8 mouse cellular contexts compared by ENCODE assay signal in genomic region chr10:87860181-87861103, GRCm38 (mm10). TPM values are rescaled to one million over a fixed set of nuclear protein-coding genes. Genes with fewer than 3 reads are reported as not detected.
A peak's percentile ranks its signal among the peaks of the same experiment; 100 is the strongest.
DNase-seq lines count a peak whose midpoint lies in the region; ATAC-seq lines count a peak whose summit lies in the region.

No protein-coding gene starts in this region.

- peak overlapping the region; percentile 51 for H3K4me3 ChIP-seq in embryonic facial prominence, embryonic 14.5 days (ENCODE audit: low read depth, low read length)
- H3K4me3 ChIP-seq in heart, embryonic 16.5 days (ENCODE audit: low read length), result peak overlapping the region; percentile 69
- H3K4me3 ChIP-seq in midbrain, embryonic 10.5 days, result peak overlapping the region; percentile 58

- peaks cover 36% of the 10 kb centered on the region for H3K4me1 ChIP-seq in embryonic facial prominence, embryonic 14.5 days (ENCODE audit: control insufficient read depth, insufficient read depth, low read length)
- peaks cover 34% of the 10 kb centered on the region for H3K4me1 ChIP-seq in heart, embryonic 16.5 days (ENCODE audit: control insufficient read depth, insufficient read depth, low read length)
- H3K4me1 ChIP-seq in midbrain, embryonic 10.5 days, result peaks cover 40% of the 10 kb centered on the region

- H3K27me3 ChIP-seq in embryonic facial prominence, embryonic 14.5 days (replicated peaks; ENCODE audit: control insufficient read depth, insufficient read depth, low read length), result no peaks in the 10 kb centered on the region
- H3K27me3 ChIP-seq in heart, embryonic 16.5 days (ENCODE audit: control insufficient read depth, insufficient read depth, low read length), result no peaks in the 10 kb centered on the region
- H3K27me3 ChIP-seq in midbrain, embryonic 10.5 days (ENCODE audit: low read depth, poor library complexity, severe bottlenecking), result peaks cover 46% of the 10 kb centered on the region

- H3K9ac ChIP-seq in embryonic facial prominence, embryonic 14.5 days (ENCODE audit: low read depth, low read length), result peak overlapping the region; percentile 80
- H3K9ac ChIP-seq in heart, embryonic 16.5 days (ENCODE audit: low read length), result peak overlapping the region; percentile 79

- peak; percentile 8 for DNase-seq in right cerebral cortex, postnatal 14 days
- no peak for DNase-seq in right cerebral cortex, postnatal 36 days (ENCODE audit: low spot score in 2 of 2)
- DNase-seq in embryonic facial prominence, embryonic 14.5 days (ENCODE audit: low spot score), result peak; percentile 84
- DNase-seq in kidney, postnatal 14 days, result peak; percentile 51
- DNase-seq in midbrain, embryonic 10.5 days (ENCODE audit: low spot score), result peak; percentile 67
- DNase-seq in left cerebral cortex, postnatal 4 days, result no peak

- peak; percentile 23; the same call in 1 of the 2 replicates for ATAC-seq in embryonic facial prominence, embryonic 14.5 days (ENCODE audit: low read depth)
- ATAC-seq in heart, embryonic 16.5 days (replicated peaks; ENCODE audit: extremely low read depth, insufficient read depth, low FRiP score), result 0 out of 2 replicates have a peak, but pooled peaks have one; percentile 43
- ATAC-seq in erythroblast, adult 5-6 weeks (replicated peaks; ENCODE audit: low FRiP score, poor library complexity, severe bottlenecking), result no peak

- peaks cover 6% of the 10 kb centered on the region; the same call in 1 of the 2 replicates for H3K9me3 ChIP-seq in embryonic facial prominence, embryonic 14.5 days (ENCODE audit: control insufficient read depth, low read length)
- H3K9me3 ChIP-seq in heart, embryonic 16.5 days (replicated peaks; ENCODE audit: control insufficient read depth, low read length), result peaks cover 3% of the 10 kb centered on the region
- no peaks in the 10 kb centered on the region for H3K9me3 ChIP-seq in midbrain, embryonic 10.5 days (replicated peaks)

- H3K36me3 ChIP-seq in embryonic facial prominence, embryonic 14.5 days (ENCODE audit: control insufficient read depth, insufficient read depth, low read length), result peaks cover 10% of the 10 kb centered on the region; the same call in 1 of the 2 replicates
- peaks cover 2% of the 10 kb centered on the region; the same call in 1 of the 2 replicates for H3K36me3 ChIP-seq in heart, embryonic 16.5 days (ENCODE audit: control insufficient read depth, insufficient read depth)
- H3K36me3 ChIP-seq in midbrain, embryonic 10.5 days, result no peaks in the 10 kb centered on the region

- H3K27ac ChIP-seq in embryonic facial prominence, embryonic 14.5 days (replicated peaks; ENCODE audit: low read depth, low read length), result peak overlapping the region; percentile 96
- H3K27ac ChIP-seq in heart, embryonic 16.5 days (ENCODE audit: low read length), result peak overlapping the region; percentile 83
- H3K27ac ChIP-seq in midbrain, embryonic 10.5 days (replicated peaks), result peak overlapping the region; percentile 46

- peak overlapping the region; percentile 75 for H3K4me2 ChIP-seq in embryonic facial prominence, embryonic 14.5 days (ENCODE audit: low read depth, low read length)
- peak overlapping the region; percentile 70 for H3K4me2 ChIP-seq in heart, embryonic 16.5 days (ENCODE audit: low read depth, low read length)

- intact Hi-C loops in left cerebral cortex, postnatal 4 days (cut with DNase I), result no loop called here

- 1% methylated on average over 30 of the region's 30 CpGs for WGBS in embryonic facial prominence, embryonic 14.5 days
- WGBS in heart, embryonic 16.5 days, result 3% methylated on average over 30 of the region's 30 CpGs
- 2% methylated on average over 30 of the region's 30 CpGs for WGBS in midbrain, embryonic 10.5 days

RNA-seq across cellular contexts. Expression of gene Igf1, which starts 2.4 kb away (rescaled TPM):
- polyA plus RNA-seq in embryonic facial prominence, embryonic 14.5 days (2014; fragmentation: Nextera tagmentation; extraction: Ambion mirVana), result 142 and 158 TPM in 2 replicates
- polyA plus RNA-seq in heart, embryonic 16.5 days (2015; fragmentation: Nextera tagmentation; extraction: Ambion mirVana), result 27.5 and 28.0 TPM in 2 replicates
- polyA plus RNA-seq in midbrain, embryonic 10.5 days (2016; fragmentation: Nextera tagmentation; extraction: Ambion mirVana), result 13.1 and 13.8 TPM in 2 replicates
- total RNA-seq in erythroblast, adult 5-6 weeks (2015; ENCODE audit: low replicate concordance), result 15.9 and 25.3 TPM in 2 replicates
- total RNA-seq in erythroblast, adult 5-6 weeks (2017; ENCODE audit: low replicate concordance), result 7.3 and 13.2 TPM in 2 replicates
- total RNA-seq in left cerebral cortex, postnatal 4 days (2021), result 10 to 100 TPM; 14.5 to 14.7 TPM

Comparison
In these comparisons a context has a peak if more than half of its experiments do, and no peak if none do; other contexts are left out.
1. DNase-seq: peak in right cerebral cortex, postnatal 14 days (single experiment), embryonic facial prominence, embryonic 14.5 days (single experiment), kidney, postnatal 14 days (single experiment) and midbrain, embryonic 10.5 days (single experiment); none in right cerebral cortex, postnatal 36 days (0 of 2) and left cerebral cortex, postnatal 4 days (single experiment).
2. H3K27ac ChIP-seq: peak in every context shown above with its lines; median percentile 96 in embryonic facial prominence, embryonic 14.5 days; 83 in heart, embryonic 16.5 days; 46 in midbrain, embryonic 10.5 days.
3. Peak in every context shown above with its lines, with median percentiles within 50 percentile points of each other: H3K4me3 ChIP-seq.